Mouse (Mus musculus) liver, postnatal 0 days (tissue): Measurements from ENCODE around the gene 1700088E04Rik. TPM values are rescaled to one million over a fixed set of nuclear protein-coding genes. Genes with fewer than 3 reads are reported as not detected.

Source experiments
- ATAC-seq: fragments of 200-750 bp; cut with Nextera tagmentation; 2 replicates; pipeline ENCODE4 v1.8.0; 2017; ENCODE audit warnings: mild to moderate bottlenecking, moderate library complexity
- DNase-seq: peaks from one replicate; pipeline ENCODE4 v3.0.0-alpha.2; 2016
- H3K27ac ChIP-seq: fragments of 300-500 bp; sonication (generic); 2 replicates; pipeline ENCODE4 v1.5.1; 2014; ENCODE audit warnings: antibody characterized with exemption, moderate library complexity, mild to moderate bottlenecking, low read depth
- H3K27me3 ChIP-seq: fragments of 300-500 bp; sonication (generic); 2 replicates; pipeline ENCODE4 v1.6.1; 2014; ENCODE audit warnings: low read length, control low read depth, mixed read lengths; ENCODE audit not compliant: insufficient read depth
- H3K36me3 ChIP-seq: fragments of 300-500 bp; sonication (generic); replicated peaks from 2 replicates; pipeline ENCODE4 v1.6.1; 2014; ENCODE audit warnings: mild to moderate bottlenecking, control low read depth, low read length, moderate library complexity, mixed read lengths; ENCODE audit not compliant: insufficient read depth
- H3K4me1 ChIP-seq: fragments of 300-500 bp; sonication (generic); 2 replicates; pipeline ENCODE4 v1.6.1; 2014; ENCODE audit warnings: antibody characterized with exemption, mild to moderate bottlenecking, control low read depth; ENCODE audit not compliant: insufficient read depth
- H3K4me2 ChIP-seq: fragments of 300-500 bp; sonication (generic); 2 replicates; pipeline ENCODE4 v1.6.1; 2014; ENCODE audit warnings: low read depth, mild to moderate bottlenecking, low read length, moderate library complexity, mixed read lengths
- H3K4me3 ChIP-seq: fragments of 300-500 bp; sonication (generic); 2 replicates; pipeline ENCODE4 v1.5.1; 2014; ENCODE audit warnings: low read depth, low read length
- H3K9ac ChIP-seq: fragments of 300-500 bp; sonication (generic); replicated peaks from 2 replicates; pipeline ENCODE4 v1.6.1; 2014; ENCODE audit warnings: mild to moderate bottlenecking, moderate library complexity
- H3K9me3 ChIP-seq: fragments of 300-500 bp; sonication (generic); 2 replicates; pipeline ENCODE4 v1.6.1; 2016; ENCODE audit warnings: mild to moderate bottlenecking, control low read depth, low read length, mixed read lengths
- CTCF ChIP-seq: sonication (generic); IDR thresholded peaks from 2 replicates; pipeline ENCODE4 v1.5.1; 2016; ENCODE audit warnings: antibody characterized with exemption, low read depth
- EP300 ChIP-seq: IDR thresholded peaks from 2 replicates; pipeline ENCODE4 v1.6.1; 2016; ENCODE audit warnings: antibody characterized with exemption, low read depth, mild to moderate bottlenecking
- WGBS: fragments of 180-500 bp; shearing (Covaris S2); extraction: QIAGEN DNeasy Blood & Tissue Kit; methylation state at CpG from one replicate; pipeline ENCODE4 v1.1.7; 2014; ENCODE audit not compliant: insufficient replicate concordance; 5-methylcytosine and 5-hydroxymethylcytosine counted together
- polyA plus RNA-seq: library from polyadenylated mRNA; unstranded; fragments of >200 nt; fragmentation: Nextera tagmentation; extraction: Ambion mirVana; gene quantifications from 2 replicates; pipeline ENCODE4 v1.2.1, GENCODE M21; 2015

Gene 1700088E04Rik
- polyA plus RNA-seq, 1 experiment from 2014 or later, result 1.2 TPM

- Histone ChIP-seq H3K4me1 (peaks cover 23% of the 10 kb centered on the region), H3K27ac (peak within 1 kb of the TSS; percentile 82)
These were observed 32.4 kb downstream of the 1700088E04Rik start, which contains the start of gene Micall1 for GRCm38 (mm10) chr15:79108421-79109320. Gene Micall1 (plus strand): TSS chr15:79108898.

GRCm38 (mm10) chr15:79107966-79108365, 33.1 kb downstream of the 1700088E04Rik start:
- peak overlapping the region; percentile 88; the same call in 1 of the 2 replicates for H3K9ac ChIP-seq
- peaks cover 23% of the 10 kb centered on the region for H3K4me1 ChIP-seq

More at GRCm38 (mm10) chr15:79108421-79109320, 32.4 kb downstream of the 1700088E04Rik start, which contains the start of gene Micall1:
- TF ChIP-seq EP300, result no peak
- no peak for TF ChIP-seq CTCF
- Histone ChIP-seq H3K36me3 (no peaks in the 10 kb centered on the region; the same call in 1 of the 2 replicates), H3K9me3 (no peaks in the 10 kb centered on the region), H3K4me2 (peak within 1 kb of the TSS; percentile 97), H3K4me3 (peak within 1 kb of the TSS; percentile 73), H3K27me3 (no peaks in the 10 kb centered on the region), H3K9ac (peak within 1 kb of the TSS; percentile 88)
- WGBS, result 5% methylated on average over 29 of the region's 85 CpGs
- DNase-seq, result peak; percentile 80
- peak; percentile 82 for ATAC-seq

GRCm38 (mm10) chr15:79105804-79106203, 35.2 kb downstream of the 1700088E04Rik start:
- H3K27ac ChIP-seq, result no peak overlapping the region
- H3K4me1 ChIP-seq, result peaks cover 22% of the 10 kb centered on the region
- TF ChIP-seq EP300, result peak; percentile 58
- TF ChIP-seq CTCF, result no peak
- DNase-seq (no peak), ATAC-seq (peak; percentile 67)
- H3K4me2 ChIP-seq, result no peak overlapping the region
- no peak overlapping the region for H3K9ac ChIP-seq
- WGBS, result 52% methylated on average over 2 of the region's 2 CpGs
- no peaks in the 10 kb centered on the region for H3K27me3 ChIP-seq
- no peaks in the 10 kb centered on the region for H3K9me3 ChIP-seq
- H3K36me3 ChIP-seq, result no peaks in the 10 kb centered on the region
- H3K4me3 ChIP-seq, result no peak overlapping the region

More at GRCm38 (mm10) chr15:79107966-79108365, 33.1 kb downstream of the 1700088E04Rik start:
- H3K9me3 ChIP-seq, result no peaks in the 10 kb centered on the region
- 0 out of 2 replicates have a peak overlapping the region, but pooled peaks have one; percentile 97 for H3K4me2 ChIP-seq
- no peak overlapping the region for H3K4me3 ChIP-seq
- H3K27ac ChIP-seq, result no peak overlapping the region
- H3K27me3 ChIP-seq, result no peaks in the 10 kb centered on the region
- 41% methylated on average over 7 of the region's 7 CpGs for WGBS
- no peaks in the 10 kb centered on the region; the same call in 1 of the 2 replicates for H3K36me3 ChIP-seq
- DNase-seq (no peak), ATAC-seq (no peak)
- TF ChIP-seq CTCF, result no peak
- TF ChIP-seq EP300, result no peak

- ATAC-seq (no peak), DNase-seq (no peak)
- Histone ChIP-seq H3K27me3 (no peaks in the 10 kb centered on the region), H3K36me3 (no peaks in the 10 kb centered on the region), H3K4me3 (no peak overlapping the region), H3K4me1 (peaks cover 2% of the 10 kb centered on the region), H3K27ac (no peak overlapping the region), H3K4me2 (no peak overlapping the region), H3K9me3 (no peaks in the 10 kb centered on the region), H3K9ac (no peak overlapping the region)
- no peak for TF ChIP-seq EP300
- no peak for TF ChIP-seq CTCF
- 76% methylated on average over 10 of the region's 10 CpGs for WGBS
These were observed 37.8 kb downstream of the 1700088E04Rik start for GRCm38 (mm10) chr15:79103264-79103663.

GRCm38 (mm10) chr15:79101531-79101930, 39.5 kb downstream of the 1700088E04Rik start:
- Histone ChIP-seq H3K4me3 (no peak overlapping the region), H3K27ac (no peak overlapping the region), H3K4me2 (no peak overlapping the region), H3K27me3 (no peaks in the 10 kb centered on the region), H3K9me3 (no peaks in the 10 kb centered on the region), H3K9ac (no peak overlapping the region), H3K36me3 (no peaks in the 10 kb centered on the region), H3K4me1 (peaks cover 9% of the 10 kb centered on the region)
- no peak for DNase-seq
- TF ChIP-seq CTCF (no peak), EP300 (no peak)
- ATAC-seq, result no peak

- WGBS, result 69% methylated on average over 4 of the region's 4 CpGs
- TF ChIP-seq EP300, result no peak
- no peak for TF ChIP-seq CTCF
- Histone ChIP-seq H3K36me3 (no peaks in the 10 kb centered on the region; the same call in 1 of the 2 replicates), H3K4me2 (no peak overlapping the region), H3K9me3 (no peaks in the 10 kb centered on the region), H3K9ac (no peak overlapping the region), H3K4me1 (peaks cover 9% of the 10 kb centered on the region), H3K27me3 (no peaks in the 10 kb centered on the region), H3K4me3 (no peak overlapping the region), H3K27ac (no peak overlapping the region)
- DNase-seq (no peak), ATAC-seq (no peak)
These were observed 40.7 kb downstream of the 1700088E04Rik start for GRCm38 (mm10) chr15:79100391-79100790.
